Mouse (Mus musculus): ENCODE measurements around the gene H6pd. TPM values are rescaled to one million over a fixed set of nuclear protein-coding genes. Genes with fewer than 3 reads are reported as not detected.

Gene H6pd
- polyA plus RNA-seq, 1 experiment from 2014 or later = 14.9 TPM

DNA sequence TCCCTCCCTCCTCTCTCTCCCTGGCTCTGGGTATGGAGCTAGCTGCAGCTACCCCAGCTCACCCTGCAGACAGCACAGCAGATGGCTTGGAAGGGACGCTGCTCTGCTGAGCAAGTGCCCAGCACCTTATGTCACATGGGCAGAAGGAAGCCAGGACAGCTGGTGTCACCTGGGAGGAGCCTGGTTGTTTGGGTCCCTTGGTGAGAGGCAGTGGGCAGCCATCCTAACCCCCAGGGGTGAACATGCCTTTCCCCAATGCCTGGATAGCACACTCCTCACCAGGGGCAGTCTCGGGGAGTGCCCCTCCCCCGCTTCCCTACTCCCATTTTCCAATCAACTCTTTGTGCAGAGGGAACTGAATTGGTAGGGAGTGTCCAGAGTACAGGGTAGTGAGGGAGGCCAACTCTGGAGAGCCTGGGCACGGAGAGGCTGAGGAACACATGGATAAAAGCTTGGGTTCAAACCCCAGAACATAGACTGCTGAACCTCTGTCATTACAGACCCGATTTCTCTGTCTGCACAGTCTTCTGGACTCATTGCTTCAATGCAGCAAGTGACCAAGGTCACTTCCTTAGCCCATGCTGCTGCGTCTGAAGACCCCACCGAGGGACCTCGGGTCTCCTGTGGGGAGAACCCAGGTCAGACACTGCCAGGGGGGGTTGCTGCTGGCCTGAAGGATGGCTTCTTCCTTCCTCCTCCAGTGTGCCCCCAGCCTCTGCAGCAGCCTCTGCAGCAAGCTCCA is 18.4 kb downstream of the H6pd start:
- WGBS = 28% methylated on average over 8 of the region's 8 CpGs
- H3K9ac ChIP-seq (ENCODE audit: low read length) = peak overlapping the region; percentile 54; the same call in 1 of the 2 replicates
- peak overlapping the region; percentile 46; the same call in 1 of the 2 replicates for H3K27ac ChIP-seq (ENCODE audit: low read length)
- no peaks in the 10 kb centered on the region for H3K9me3 ChIP-seq (replicated peaks; ENCODE audit: control insufficient read depth, low read length)
- peaks cover 26% of the 10 kb centered on the region for H3K4me1 ChIP-seq (ENCODE audit: control insufficient read depth, insufficient read depth, low read length)
- ATAC-seq (ENCODE audit: insufficient read depth, low FRiP score) = peak; percentile 26; the same call in 1 of the 2 replicates
- H3K27me3 ChIP-seq (ENCODE audit: control insufficient read depth, insufficient read depth, low read length) = no peaks in the 10 kb centered on the region
- H3K4me3 ChIP-seq (replicated peaks; ENCODE audit: low read length) = no peak overlapping the region
- peak overlapping the region; percentile 2; the same call in 1 of the 2 replicates for H3K4me2 ChIP-seq (ENCODE audit: low read depth, low read length)
- no peaks in the 10 kb centered on the region for H3K36me3 ChIP-seq (ENCODE audit: control insufficient read depth, insufficient read depth, low read length)

DNA sequence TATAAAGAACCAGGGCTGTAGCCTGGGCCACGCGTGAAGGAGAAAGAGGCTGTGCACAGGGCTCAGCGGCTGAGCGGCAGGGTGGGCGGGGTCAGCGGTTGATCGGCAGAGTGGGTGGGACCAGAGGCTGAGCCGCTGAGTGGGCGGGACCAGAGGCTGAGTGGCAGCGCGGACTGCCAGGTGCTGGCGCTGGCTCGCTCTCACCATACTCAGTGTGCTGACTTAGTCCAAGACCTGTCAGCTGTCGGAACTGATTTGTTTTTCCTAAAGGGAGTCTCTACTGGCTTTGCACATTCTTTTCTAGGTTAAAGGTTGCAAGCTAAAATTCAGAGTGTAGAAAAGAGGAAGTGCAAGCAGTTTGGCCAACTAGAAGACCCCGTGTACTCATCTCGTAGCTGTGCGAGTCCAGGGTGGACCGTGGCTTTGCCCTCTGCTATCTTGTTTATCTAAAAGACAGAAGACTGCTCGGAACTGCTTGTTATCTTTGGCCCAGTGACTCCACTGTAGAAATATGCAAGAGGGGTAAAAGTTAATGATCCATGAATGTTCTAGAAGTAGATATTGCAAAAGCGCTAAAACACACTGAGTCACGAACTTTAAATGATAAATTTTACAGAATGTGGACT is 19.8 kb downstream of the H6pd start:
- H3K9ac ChIP-seq (ENCODE audit: low read length) = peak overlapping the region; percentile 51; the same call in 1 of the 2 replicates

DNA sequence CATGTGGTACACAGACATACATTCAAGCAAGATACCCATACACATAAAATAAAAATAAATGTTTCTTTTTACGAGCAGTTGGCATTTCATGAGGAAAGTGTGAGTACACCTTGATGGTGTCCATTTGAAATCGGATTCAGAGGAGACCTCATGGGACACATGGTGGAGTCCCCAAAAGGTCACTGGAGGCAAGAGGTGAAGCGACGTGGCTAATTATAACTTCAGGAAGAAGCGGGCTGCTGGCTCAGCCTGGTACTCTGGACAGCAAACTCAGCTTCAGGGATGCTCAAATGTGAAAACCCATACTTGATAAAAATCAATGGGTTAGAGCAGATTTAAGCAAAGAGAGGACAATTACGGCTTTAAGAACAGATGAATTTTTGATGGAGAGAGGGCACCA is 20.5 kb downstream of the H6pd start:
- Histone ChIP-seq H3K27me3 (ENCODE audit: control insufficient read depth, insufficient read depth, low read length) (no peaks in the 10 kb centered on the region), H3K27ac (ENCODE audit: low read length) (no peak overlapping the region), H3K4me3 (replicated peaks; ENCODE audit: low read length) (peak overlapping the region; percentile 35; the same call in 1 of the 2 replicates), H3K4me2 (ENCODE audit: low read depth, low read length) (peak overlapping the region; percentile 61), H3K9me3 (replicated peaks; ENCODE audit: control insufficient read depth, low read length) (no peaks in the 10 kb centered on the region), H3K4me1 (ENCODE audit: control insufficient read depth, insufficient read depth, low read length) (peaks cover 26% of the 10 kb centered on the region), H3K9ac (ENCODE audit: low read length) (no peak overlapping the region), H3K36me3 (ENCODE audit: control insufficient read depth, insufficient read depth, low read length) (no peaks in the 10 kb centered on the region)
- 81% methylated on average over 6 of the region's 6 CpGs for WGBS
- no peak for ATAC-seq (ENCODE audit: insufficient read depth, low FRiP score)

More for the DNA sequence above, 19.8 kb downstream of the H6pd start:
- Histone ChIP-seq H3K4me2 (ENCODE audit: low read depth, low read length) (peak overlapping the region; percentile 61), H3K4me1 (ENCODE audit: control insufficient read depth, insufficient read depth, low read length) (peaks cover 26% of the 10 kb centered on the region), H3K27ac (ENCODE audit: low read length) (peak overlapping the region; percentile 71), H3K4me3 (replicated peaks; ENCODE audit: low read length) (peak overlapping the region; percentile 35), H3K36me3 (ENCODE audit: control insufficient read depth, insufficient read depth, low read length) (no peaks in the 10 kb centered on the region), H3K9me3 (replicated peaks; ENCODE audit: control insufficient read depth, low read length) (no peaks in the 10 kb centered on the region), H3K27me3 (ENCODE audit: control insufficient read depth, insufficient read depth, low read length) (no peaks in the 10 kb centered on the region)
- 4% methylated on average over 21 of the region's 21 CpGs for WGBS
- peak; percentile 88 for ATAC-seq (ENCODE audit: insufficient read depth, low FRiP score)

DNA sequence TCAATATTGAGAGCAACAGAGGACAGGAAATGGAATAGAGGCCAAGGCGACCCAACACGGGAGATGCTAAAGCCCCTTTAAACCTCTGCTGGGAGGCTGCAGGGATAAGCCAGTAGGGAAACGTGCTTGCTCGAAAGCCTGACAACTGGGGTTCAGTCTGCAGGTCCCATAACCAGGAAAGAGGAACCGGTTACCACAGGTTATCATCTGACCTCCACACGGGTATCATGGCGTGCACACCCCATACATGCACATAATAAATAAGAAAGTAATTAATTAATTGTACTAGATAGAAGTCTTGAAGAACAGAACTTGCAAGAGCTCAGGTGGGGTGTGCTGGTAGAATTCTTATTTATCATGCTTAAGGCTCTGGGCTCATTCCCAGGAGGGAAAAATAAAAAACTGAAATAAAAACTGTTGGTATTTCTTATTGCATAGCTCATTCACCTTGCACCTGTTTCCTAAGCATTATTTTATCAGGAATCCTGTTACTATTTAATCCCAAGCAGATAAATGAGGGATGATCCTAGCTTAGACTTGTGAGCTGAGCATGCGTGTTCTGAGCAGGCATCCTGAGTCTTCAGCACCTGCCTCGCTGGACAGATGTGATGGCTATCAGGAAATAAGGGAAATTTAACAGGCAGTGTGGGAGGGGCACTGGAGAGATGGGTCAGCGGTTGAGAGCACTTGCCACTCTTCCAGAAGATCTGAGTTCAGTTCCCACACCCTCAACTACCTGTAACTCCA is 22.0 kb downstream of the H6pd start:
- H3K4me2 ChIP-seq (ENCODE audit: low read depth, low read length) = no peak overlapping the region
- WGBS = 77% methylated on average over 10 of the region's 10 CpGs
- H3K9ac ChIP-seq (ENCODE audit: low read length) = no peak overlapping the region
- peaks cover 26% of the 10 kb centered on the region for H3K4me1 ChIP-seq (ENCODE audit: control insufficient read depth, insufficient read depth, low read length)
- H3K27me3 ChIP-seq (ENCODE audit: control insufficient read depth, insufficient read depth, low read length) = no peaks in the 10 kb centered on the region
- no peaks in the 10 kb centered on the region for H3K9me3 ChIP-seq (replicated peaks; ENCODE audit: control insufficient read depth, low read length)
- no peaks in the 10 kb centered on the region for H3K36me3 ChIP-seq (ENCODE audit: control insufficient read depth, insufficient read depth, low read length)
- no peak overlapping the region for H3K4me3 ChIP-seq (replicated peaks; ENCODE audit: low read length)
- ATAC-seq (ENCODE audit: insufficient read depth, low FRiP score) = no peak
- no peak overlapping the region for H3K27ac ChIP-seq (ENCODE audit: low read length)

DNA sequence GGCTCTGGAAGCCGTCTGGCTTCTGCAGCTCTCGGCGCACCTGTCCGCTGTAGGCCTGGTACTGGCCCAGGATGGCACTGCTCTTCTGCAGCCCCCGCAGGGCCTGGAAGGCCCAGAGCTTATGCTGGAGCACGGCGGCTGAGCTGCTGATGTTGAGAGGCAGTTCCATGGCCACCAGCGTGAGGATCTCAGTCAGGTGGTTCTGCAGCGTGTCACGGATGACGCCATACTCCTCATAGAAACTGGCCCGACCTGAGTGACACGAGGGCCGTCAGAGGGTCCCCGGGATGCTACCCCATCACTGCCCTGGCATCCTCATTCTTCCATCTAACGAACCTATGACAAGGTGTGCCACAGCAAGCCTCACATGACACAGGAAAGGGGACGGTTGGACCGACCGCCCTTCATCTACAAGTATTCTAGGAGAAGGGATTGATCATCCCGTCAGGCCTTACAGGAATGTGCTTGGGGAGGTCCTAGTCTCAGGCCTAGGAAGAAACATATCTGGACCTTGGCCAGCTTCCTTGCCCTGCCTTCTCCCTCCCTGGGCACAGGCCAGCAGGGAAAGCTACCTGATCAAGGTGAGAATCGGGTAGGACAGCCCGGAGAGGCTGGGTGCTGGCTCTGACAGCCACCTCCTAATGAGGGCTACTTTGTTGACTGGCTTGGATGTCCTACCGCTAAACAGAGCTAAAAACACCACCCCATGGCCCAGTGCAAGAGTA is 24.7 kb downstream of the H6pd start:
- Histone ChIP-seq H3K27ac (ENCODE audit: low read length) (no peak overlapping the region), H3K4me1 (ENCODE audit: control insufficient read depth, insufficient read depth, low read length) (peaks cover 18% of the 10 kb centered on the region; the same call in 1 of the 2 replicates), H3K36me3 (ENCODE audit: control insufficient read depth, insufficient read depth, low read length) (no peaks in the 10 kb centered on the region; the same call in 1 of the 2 replicates), H3K9me3 (replicated peaks; ENCODE audit: control insufficient read depth, low read length) (no peaks in the 10 kb centered on the region), H3K4me3 (replicated peaks; ENCODE audit: low read length) (no peak overlapping the region), H3K9ac (ENCODE audit: low read length) (no peak overlapping the region), H3K4me2 (ENCODE audit: low read depth, low read length) (no peak overlapping the region), H3K27me3 (ENCODE audit: control insufficient read depth, insufficient read depth, low read length) (no peaks in the 10 kb centered on the region)
- no peak for ATAC-seq (ENCODE audit: insufficient read depth, low FRiP score)
- WGBS = 89% methylated on average over 23 of the region's 23 CpGs

DNA sequence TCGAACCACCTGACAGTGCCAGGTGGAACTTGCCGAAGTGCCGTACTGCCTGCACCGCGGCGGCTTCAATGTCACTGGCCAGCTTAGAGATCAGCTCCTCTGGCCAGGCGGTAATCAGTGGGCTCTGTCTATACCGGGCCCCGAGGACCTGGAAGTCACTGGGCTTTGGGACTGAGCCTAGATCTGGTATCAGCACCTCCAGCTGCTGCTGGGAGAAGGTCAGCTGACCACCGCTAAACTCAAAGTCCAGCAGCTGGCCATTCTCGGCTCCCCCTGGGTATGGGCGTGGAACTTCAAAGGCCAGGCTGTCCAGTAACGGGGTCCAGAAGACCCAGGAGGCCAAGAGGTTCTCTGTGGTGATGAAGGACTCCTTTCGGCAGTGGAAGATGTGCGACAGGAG is 26.7 kb downstream of the H6pd start:
- H3K4me1 ChIP-seq (ENCODE audit: control insufficient read depth, insufficient read depth, low read length) = peaks cover 27% of the 10 kb centered on the region
- ATAC-seq (ENCODE audit: insufficient read depth, low FRiP score) = no peak
- H3K27me3 ChIP-seq (ENCODE audit: control insufficient read depth, insufficient read depth, low read length) = no peaks in the 10 kb centered on the region
- H3K27ac ChIP-seq (ENCODE audit: low read length) = no peak overlapping the region
- no peak overlapping the region for H3K4me2 ChIP-seq (ENCODE audit: low read depth, low read length)
- no peaks in the 10 kb centered on the region for H3K9me3 ChIP-seq (replicated peaks; ENCODE audit: control insufficient read depth, low read length)
- no peaks in the 10 kb centered on the region; the same call in 1 of the 2 replicates for H3K36me3 ChIP-seq (ENCODE audit: control insufficient read depth, insufficient read depth, low read length)
- H3K4me3 ChIP-seq (replicated peaks; ENCODE audit: low read length) = no peak overlapping the region
- 80% methylated on average over 15 of the region's 15 CpGs for WGBS
- no peak overlapping the region for H3K9ac ChIP-seq (ENCODE audit: low read length)

DNA sequence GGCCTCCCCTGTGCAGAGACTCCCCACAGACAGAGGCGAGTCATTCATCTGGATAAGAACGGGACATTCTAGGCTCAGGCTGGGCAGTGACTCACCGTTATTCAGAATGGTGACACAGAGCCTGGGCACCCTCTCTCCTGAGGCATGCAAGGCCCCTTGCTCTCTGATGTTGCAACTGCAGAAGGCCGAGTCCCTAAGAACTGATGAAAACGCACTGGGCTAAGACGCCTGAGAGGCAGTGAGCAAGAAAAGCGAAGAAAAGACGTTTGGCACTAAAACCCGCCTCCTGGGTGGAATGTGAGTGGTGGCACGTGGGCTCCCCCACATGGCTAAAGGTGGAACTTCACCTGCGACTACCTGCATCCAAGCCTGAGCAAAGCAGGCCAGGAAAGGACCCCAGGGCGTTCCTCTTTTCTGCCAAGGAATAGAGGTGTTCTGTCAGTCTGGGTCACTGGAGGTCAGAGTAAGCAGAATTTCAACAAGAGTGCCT is 29.0 kb downstream of the H6pd start:
- ATAC-seq (ENCODE audit: insufficient read depth, low FRiP score) = peak; percentile 54
- H3K27ac ChIP-seq (ENCODE audit: low read length) = no peak overlapping the region
- H3K4me2 ChIP-seq (ENCODE audit: low read depth, low read length) = peak overlapping the region; percentile 35; the same call in 1 of the 2 replicates
- H3K27me3 ChIP-seq (ENCODE audit: control insufficient read depth, insufficient read depth, low read length) = no peaks in the 10 kb centered on the region
- no peak overlapping the region for H3K9ac ChIP-seq (ENCODE audit: low read length)
- no peak overlapping the region for H3K4me3 ChIP-seq (replicated peaks; ENCODE audit: low read length)
- no peaks in the 10 kb centered on the region; the same call in 1 of the 2 replicates for H3K36me3 ChIP-seq (ENCODE audit: control insufficient read depth, insufficient read depth, low read length)
- H3K4me1 ChIP-seq (ENCODE audit: control insufficient read depth, insufficient read depth, low read length) = peaks cover 27% of the 10 kb centered on the region
- 3% methylated on average over 12 of the region's 12 CpGs for WGBS
- no peaks in the 10 kb centered on the region for H3K9me3 ChIP-seq (replicated peaks; ENCODE audit: control insufficient read depth, low read length)

DNA sequence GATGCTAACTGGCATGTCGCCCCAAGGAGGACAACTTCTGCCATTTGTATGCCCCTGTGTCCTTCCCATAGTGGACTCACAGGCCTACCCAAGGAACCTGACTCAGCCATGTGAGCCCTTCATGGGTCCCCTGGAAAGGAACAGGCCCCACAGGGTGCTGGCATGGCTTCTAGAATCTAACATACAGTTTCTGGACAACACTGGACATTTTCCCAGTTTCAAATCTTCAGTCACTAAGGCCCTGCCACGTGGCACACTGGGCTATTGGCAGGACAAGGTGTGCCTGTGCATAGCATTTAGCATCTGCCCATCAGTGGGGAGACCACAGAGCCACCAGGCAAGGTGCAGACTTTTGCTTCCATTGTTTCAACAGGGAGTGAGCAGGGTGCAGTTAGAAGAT is 30.0 kb downstream of the H6pd start:
- no peak overlapping the region for H3K9ac ChIP-seq (ENCODE audit: low read length)
- H3K36me3 ChIP-seq (ENCODE audit: control insufficient read depth, insufficient read depth, low read length) = no peaks in the 10 kb centered on the region; the same call in 1 of the 2 replicates
- H3K27ac ChIP-seq (ENCODE audit: low read length) = no peak overlapping the region
- H3K27me3 ChIP-seq (ENCODE audit: control insufficient read depth, insufficient read depth, low read length) = no peaks in the 10 kb centered on the region
- H3K4me3 ChIP-seq (replicated peaks; ENCODE audit: low read length) = no peak overlapping the region
- H3K9me3 ChIP-seq (replicated peaks; ENCODE audit: control insufficient read depth, low read length) = no peaks in the 10 kb centered on the region
- ATAC-seq (ENCODE audit: insufficient read depth, low FRiP score) = no peak
- WGBS = 92% methylated on average over 2 of the region's 2 CpGs
- no peak overlapping the region for H3K4me2 ChIP-seq (ENCODE audit: low read depth, low read length)
- H3K4me1 ChIP-seq (ENCODE audit: control insufficient read depth, insufficient read depth, low read length) = peaks cover 27% of the 10 kb centered on the region

All from stomach, embryonic 16.5 days (tissue).